Mouse (Mus musculus) kidney, embryonic 14.5 days (tissue): ENCODE results near the gene Hoxd9. TPM values are rescaled to one million over a fixed set of nuclear protein-coding genes. Genes with fewer than 3 reads are reported as not detected.

ENCODE experiments used
- ATAC-seq: fragments of 200-750 bp; cut with Nextera tagmentation; 2 replicates; pipeline ENCODE4 v1.8.0; 2017; ENCODE audit warnings: moderate number of reproducible peaks, mild to moderate bottlenecking, moderate TSS enrichment, moderate library complexity; ENCODE audit not compliant: low FRiP score, low TSS enrichment
- H3K27ac ChIP-seq: fragments of 300-500 bp; sonication (generic); 2 replicates; pipeline ENCODE4 v1.5.1; 2014; ENCODE audit warnings: low read depth, mild to moderate bottlenecking, low read length, moderate library complexity, mixed read lengths
- H3K27me3 ChIP-seq: fragments of 300-500 bp; sonication (generic); 2 replicates; pipeline ENCODE4 v1.6.1; 2014; ENCODE audit warnings: mild to moderate bottlenecking, low read length; ENCODE audit not compliant: control insufficient read depth, insufficient read depth
- H3K36me3 ChIP-seq: fragments of 300-500 bp; sonication (generic); 2 replicates; pipeline ENCODE4 v1.6.1; 2014; ENCODE audit warnings: low read length, mixed read lengths; ENCODE audit not compliant: control insufficient read depth, insufficient read depth
- H3K4me1 ChIP-seq: fragments of 300-500 bp; sonication (generic); 2 replicates; pipeline ENCODE4 v1.6.1; 2014; ENCODE audit warnings: low read length, mixed read lengths; ENCODE audit not compliant: control insufficient read depth, insufficient read depth
- H3K4me2 ChIP-seq: fragments of 300-500 bp; sonication (generic); replicated peaks from 2 replicates; pipeline ENCODE4 v1.6.1; 2014; ENCODE audit warnings: low read depth, mild to moderate bottlenecking, low read length
- H3K4me3 ChIP-seq: fragments of 300-500 bp; sonication (generic); 2 replicates; pipeline ENCODE4 v1.5.1; 2014; ENCODE audit warnings: mild to moderate bottlenecking, low read length
- H3K9ac ChIP-seq: fragments of 300-500 bp; sonication (generic); 2 replicates; pipeline ENCODE4 v1.6.1; 2014; ENCODE audit warnings: low read depth, mild to moderate bottlenecking, low read length, moderate library complexity
- H3K9me3 ChIP-seq: fragments of 300-500 bp; sonication (generic); 2 replicates; pipeline ENCODE4 v1.6.1; 2016; ENCODE audit warnings: low read length; ENCODE audit not compliant: control insufficient read depth
- WGBS: fragments of 180-500 bp; shearing (Covaris S2); extraction: QIAGEN DNeasy Blood & Tissue Kit; methylation state at CpG from one replicate; pipeline ENCODE4 v1.1.7; 2014; 5-methylcytosine and 5-hydroxymethylcytosine counted together
- polyA plus RNA-seq: library from polyadenylated mRNA; unstranded; fragments of >200 nt; fragmentation: Nextera tagmentation; extraction: Ambion mirVana; gene quantifications from 2 replicates; pipeline ENCODE4 v1.2.1, GENCODE M21; 2014

Gene Hoxd9
- polyA plus RNA-seq, 1 experiment from 2014 or later: 36.2 TPM

- no peak for ATAC-seq
- 22% methylated on average over 27 of the region's 27 CpGs for WGBS
- Histone ChIP-seq H3K4me3 (peak overlapping the region; percentile 34), H3K4me1 (peaks cover 65% of the 10 kb centered on the region), H3K27ac (peak overlapping the region; percentile 95; the same call in 1 of the 2 replicates), H3K9ac (peak overlapping the region; percentile 67), H3K27me3 (peaks cover 2% of the 10 kb centered on the region; the same call in 1 of the 2 replicates), H3K4me2 (peak overlapping the region; percentile 74), H3K9me3 (no peaks in the 10 kb centered on the region), H3K36me3 (no peaks in the 10 kb centered on the region)
Observed at GRCm38 (mm10) chr2:74734996-74735811, 37.7 kb downstream of the Hoxd9 start.

- Histone ChIP-seq H3K4me1 (peaks cover 73% of the 10 kb centered on the region), H3K9ac (peak overlapping the region; percentile 67), H3K9me3 (no peaks in the 10 kb centered on the region), H3K4me2 (peak overlapping the region; percentile 74), H3K27ac (peak overlapping the region; percentile 95; the same call in 1 of the 2 replicates), H3K36me3 (no peaks in the 10 kb centered on the region), H3K4me3 (peak overlapping the region; percentile 34), H3K27me3 (peaks cover 2% of the 10 kb centered on the region; the same call in 1 of the 2 replicates)
- no peak for ATAC-seq
- 10% methylated on average over 41 of the region's 42 CpGs for WGBS
Observed at GRCm38 (mm10) chr2:74735851-74736687, 38.5 kb downstream of the Hoxd9 start.

- H3K4me2 ChIP-seq: peak overlapping the region; percentile 74
- peaks cover 70% of the 10 kb centered on the region for H3K4me1 ChIP-seq
- peaks cover 2% of the 10 kb centered on the region; the same call in 1 of the 2 replicates for H3K27me3 ChIP-seq
- H3K27ac ChIP-seq: peak overlapping the region; percentile 95; the same call in 1 of the 2 replicates
- H3K9ac ChIP-seq: peak overlapping the region; percentile 67
- peak overlapping the region; percentile 34 for H3K4me3 ChIP-seq
- no peak for ATAC-seq
- 28% methylated on average over 15 of the region's 15 CpGs for whole genome bisulfite sequencing
- H3K36me3 ChIP-seq: no peaks in the 10 kb centered on the region
- H3K9me3 ChIP-seq: no peaks in the 10 kb centered on the region
Observed at GRCm38 (mm10) chr2:74736688-74737577, 39.4 kb downstream of the Hoxd9 start.

GRCm38 (mm10) chr2:74737578-74738070 is 40.1 kb downstream of the Hoxd9 start:
- Histone ChIP-seq H3K9me3 (no peaks in the 10 kb centered on the region), H3K4me1 (peaks cover 63% of the 10 kb centered on the region), H3K27ac (peak overlapping the region; percentile 95; the same call in 1 of the 2 replicates), H3K4me3 (peak overlapping the region; percentile 34), H3K4me2 (peak overlapping the region; percentile 74), H3K36me3 (no peaks in the 10 kb centered on the region), H3K27me3 (peaks cover 2% of the 10 kb centered on the region; the same call in 1 of the 2 replicates), H3K9ac (peak overlapping the region; percentile 67)
- ATAC-seq: no peak
- 38% methylated on average over 7 of the region's 7 CpGs for WGBS

- Histone ChIP-seq H3K27ac (peak overlapping the region; percentile 95), H3K27me3 (peaks cover under 1% of the 10 kb centered on the region; the same call in 1 of the 2 replicates), H3K4me2 (peak overlapping the region; percentile 74), H3K9ac (peak overlapping the region; percentile 67; the same call in 1 of the 2 replicates), H3K4me1 (peaks cover 61% of the 10 kb centered on the region), H3K4me3 (peak overlapping the region; percentile 34), H3K36me3 (no peaks in the 10 kb centered on the region), H3K9me3 (no peaks in the 10 kb centered on the region)
- 0 out of 2 replicates have a peak, but pooled peaks have one; percentile 3 for ATAC-seq
- 4% methylated on average over 20 of the region's 20 CpGs for WGBS
Observed at GRCm38 (mm10) chr2:74738623-74739475, 41.3 kb downstream of the Hoxd9 start.

- H3K4me2 ChIP-seq: peak overlapping the region; percentile 74
- H3K9ac ChIP-seq: peak overlapping the region; percentile 72; the same call in 1 of the 2 replicates
Observed at GRCm38 (mm10) chr2:74739476-74739800, 41.9 kb downstream of the Hoxd9 start.

GRCm38 (mm10) chr2:74739869-74740268 is 42.3 kb downstream of the Hoxd9 start:
- Histone ChIP-seq H3K36me3 (no peaks in the 10 kb centered on the region; the same call in 1 of the 2 replicates), H3K4me1 (peaks cover 52% of the 10 kb centered on the region), H3K27ac (peak overlapping the region; percentile 95), H3K9me3 (no peaks in the 10 kb centered on the region), H3K9ac (peak overlapping the region; percentile 72), H3K4me2 (peak overlapping the region; percentile 74), H3K4me3 (peak overlapping the region; percentile 34), H3K27me3 (no peaks in the 10 kb centered on the region)
- 3% methylated on average over 14 of the region's 14 CpGs for WGBS
- no peak for ATAC-seq

More at GRCm38 (mm10) chr2:74739476-74739800, 41.9 kb downstream of the Hoxd9 start:
- peak overlapping the region; percentile 95 for H3K27ac ChIP-seq
- no peak for ATAC-seq
- peak overlapping the region; percentile 34 for H3K4me3 ChIP-seq
- H3K27me3 ChIP-seq: no peaks in the 10 kb centered on the region
- peaks cover 56% of the 10 kb centered on the region for H3K4me1 ChIP-seq
- H3K36me3 ChIP-seq: no peaks in the 10 kb centered on the region; the same call in 1 of the 2 replicates
- no peaks in the 10 kb centered on the region for H3K9me3 ChIP-seq
- 10% methylated on average over 2 of the region's 2 CpGs for WGBS
